Mouse (Mus musculus) embryonic facial prominence, embryonic 10.5 days (tissue): ENCODE results near the gene Asb10. TPM values are rescaled to one million over a fixed set of nuclear protein-coding genes. Genes with fewer than 3 reads are reported as not detected.

Experiments used
- DNase-seq: peaks from one replicate; pipeline ENCODE4 v3.0.0-alpha.2; 2017; ENCODE audit warnings: low spot score
- H3K27ac ChIP-seq: fragments of 300-500 bp; sonication (generic); replicated peaks from 2 replicates; pipeline ENCODE4 v1.5.1; 2016; ENCODE audit warnings: mild to moderate bottlenecking
- H3K27me3 ChIP-seq: fragments of 300-500 bp; sonication (generic); replicated peaks from 2 replicates; pipeline ENCODE4 v1.6.1; 2016; ENCODE audit warnings: low read depth, mild to moderate bottlenecking; ENCODE audit not compliant: poor library complexity, severe bottlenecking
- H3K36me3 ChIP-seq: fragments of 300-500 bp; sonication (generic); replicated peaks from 2 replicates; pipeline ENCODE4 v1.6.1; 2016; ENCODE audit warnings: mild to moderate bottlenecking, moderate library complexity
- H3K4me1 ChIP-seq: fragments of 300-500 bp; sonication (generic); 2 replicates; pipeline ENCODE4 v1.6.1; 2016
- H3K4me3 ChIP-seq: fragments of 300-500 bp; sonication (generic); 2 replicates; pipeline ENCODE4 v1.5.1; 2016; ENCODE audit warnings: mild to moderate bottlenecking, moderate library complexity
- H3K9me3 ChIP-seq: fragments of 300-500 bp; sonication (generic); 2 replicates; pipeline ENCODE4 v1.6.1; 2016; ENCODE audit warnings: mild to moderate bottlenecking
- WGBS: fragments of 180-500 bp; shearing (Covaris S2); methylation state at CpG from one replicate; pipeline ENCODE4 v1.1.7; 2016; 5-methylcytosine and 5-hydroxymethylcytosine counted together
- polyA plus RNA-seq: library from polyadenylated mRNA; unstranded; fragments of >200 nt; fragmentation: Nextera tagmentation; extraction: Ambion mirVana; gene quantifications from 2 replicates; pipeline ENCODE4 v1.2.1, GENCODE M21; 2016

The Asb10 gene
- polyA plus RNA-seq, 1 experiment from 2014 or later, result 0.29 TPM

- 89% methylated on average over 11 of the region's 11 CpGs for WGBS
- H3K4me1 ChIP-seq, result peaks cover 68% of the 10 kb centered on the region
- DNase-seq, result no peak
- no peaks in the 10 kb centered on the region for H3K9me3 ChIP-seq
- H3K36me3 ChIP-seq, result peaks cover 77% of the 10 kb centered on the region
- H3K27me3 ChIP-seq, result peaks cover 33% of the 10 kb centered on the region
- H3K4me3 ChIP-seq, result no peak overlapping the region
- H3K27ac ChIP-seq, result no peak overlapping the region
Measured at GRCm38 (mm10) chr5:24500851-24501250, 39.9 kb downstream of the Asb10 start.

- 70% methylated on average over 10 of the region's 10 CpGs for WGBS
- Histone ChIP-seq H3K4me1 (peaks cover 59% of the 10 kb centered on the region), H3K36me3 (peaks cover 94% of the 10 kb centered on the region), H3K27ac (no peak overlapping the region), H3K27me3 (peaks cover 16% of the 10 kb centered on the region), H3K9me3 (no peaks in the 10 kb centered on the region), H3K4me3 (no peak overlapping the region)
- no peak for DNase-seq
Measured at GRCm38 (mm10) chr5:24499113-24499512, 41.7 kb downstream of the Asb10 start.

DNA sequence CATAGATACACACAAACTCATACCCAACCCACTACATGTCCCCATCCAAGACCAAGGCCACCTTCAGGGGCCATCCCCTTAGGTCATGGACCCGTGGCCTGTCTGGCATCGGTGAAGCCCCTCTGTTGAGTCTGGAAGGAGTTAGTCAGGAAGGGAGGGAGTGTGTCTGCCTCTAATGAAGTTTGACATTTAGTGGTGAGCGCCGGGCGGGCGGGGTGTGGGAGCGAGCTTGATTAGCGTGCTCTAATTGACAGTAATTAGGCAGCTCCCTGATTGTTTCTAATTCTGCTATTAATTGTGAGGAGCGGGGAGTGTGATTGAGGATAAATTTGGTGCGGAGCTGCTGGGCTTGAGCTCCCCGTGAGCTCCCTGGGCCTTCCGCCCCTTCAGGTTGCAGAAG is 43.3 kb downstream of the Asb10 start:
- H3K27ac ChIP-seq, result no peak overlapping the region

DNA sequence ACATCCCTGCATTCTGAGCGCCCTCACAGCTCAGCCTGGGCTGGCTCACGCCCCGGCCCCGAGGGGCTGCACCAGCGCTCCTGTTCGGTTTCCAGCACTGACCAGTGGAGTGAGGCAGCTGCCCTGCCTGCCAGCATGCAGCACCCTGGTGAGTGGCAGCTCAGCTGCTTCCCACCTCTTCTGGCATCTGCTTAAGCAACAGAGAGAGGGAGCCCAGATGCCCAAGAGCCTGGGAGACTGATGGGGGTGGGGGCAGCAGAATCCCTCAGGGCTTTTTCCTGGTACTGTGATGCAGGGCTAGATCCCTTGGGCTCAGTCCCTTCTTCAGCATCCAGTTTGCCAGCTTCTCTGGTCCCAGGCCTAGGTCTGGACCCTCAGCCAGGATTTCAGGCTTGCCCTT is 44.0 kb downstream of the Asb10 start:
- DNase-seq, result no peak

More for the DNA sequence above, 43.3 kb downstream of the Asb10 start:
- DNase-seq, result no peak
- no peak overlapping the region for H3K4me3 ChIP-seq
- H3K27me3 ChIP-seq, result no peaks in the 10 kb centered on the region; the same call in 1 of the 2 replicates
- no peaks in the 10 kb centered on the region for H3K9me3 ChIP-seq
- H3K36me3 ChIP-seq, result peaks cover 100% of the 10 kb centered on the region
- 38% methylated on average over 12 of the region's 12 CpGs for WGBS
- peaks cover 59% of the 10 kb centered on the region for H3K4me1 ChIP-seq

GRCm38 (mm10) chr5:24495019-24495418 is 45.8 kb downstream of the Asb10 start:
- no peak for DNase-seq
- no peak overlapping the region for H3K27ac ChIP-seq
- H3K36me3 ChIP-seq, result peaks cover 100% of the 10 kb centered on the region
- H3K27me3 ChIP-seq, result no peaks in the 10 kb centered on the region
- H3K4me1 ChIP-seq, result peaks cover 47% of the 10 kb centered on the region
- 89% methylated on average over 15 of the region's 15 CpGs for WGBS
- no peaks in the 10 kb centered on the region for H3K9me3 ChIP-seq
- no peak overlapping the region for H3K4me3 ChIP-seq

More for the DNA sequence above, 44.0 kb downstream of the Asb10 start:
- H3K27ac ChIP-seq, result no peak overlapping the region; the same call in 1 of the 2 replicates
- H3K4me3 ChIP-seq, result no peak overlapping the region
- H3K36me3 ChIP-seq, result peaks cover 100% of the 10 kb centered on the region
- H3K9me3 ChIP-seq, result no peaks in the 10 kb centered on the region
- H3K27me3 ChIP-seq, result no peaks in the 10 kb centered on the region
- WGBS, result 43% methylated on average over 6 of the region's 6 CpGs
- H3K4me1 ChIP-seq, result peaks cover 56% of the 10 kb centered on the region

GRCm38 (mm10) chr5:24492546-24493285 is 48.1 kb downstream of the Asb10 start:
- Histone ChIP-seq H3K27ac (no peak overlapping the region), H3K27me3 (no peaks in the 10 kb centered on the region), H3K36me3 (peaks cover 100% of the 10 kb centered on the region), H3K4me3 (no peak overlapping the region), H3K9me3 (no peaks in the 10 kb centered on the region), H3K4me1 (peaks cover 24% of the 10 kb centered on the region)
- DNase-seq, result no peak
- WGBS, result 88% methylated on average over 16 of the region's 16 CpGs

DNA sequence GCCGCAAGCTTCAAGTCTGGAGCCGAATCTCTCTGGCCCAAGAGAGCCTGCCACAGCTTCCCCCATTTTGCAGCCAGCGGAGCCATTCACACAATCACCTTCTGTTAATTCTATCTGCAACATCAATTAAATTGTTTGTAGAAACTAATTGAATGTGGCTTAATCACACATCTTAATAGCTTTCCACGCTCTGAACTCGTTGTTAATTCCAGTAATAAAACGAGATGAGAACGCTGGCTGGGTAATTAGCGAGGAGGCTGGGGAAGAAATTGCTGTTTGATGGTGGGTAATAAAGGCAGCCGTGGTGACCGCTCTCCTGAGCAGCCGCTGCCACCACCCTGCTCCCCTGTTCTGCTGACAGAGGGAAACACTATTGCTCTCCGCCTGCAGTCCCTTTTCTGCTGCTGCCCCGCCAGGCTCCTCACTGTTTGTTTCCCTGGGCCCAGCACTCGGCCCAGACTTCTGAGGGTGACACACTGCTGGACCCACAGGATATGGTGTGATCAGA is 50.3 kb downstream of the Asb10 start:
- Histone ChIP-seq H3K4me1 (peaks cover 14% of the 10 kb centered on the region), H3K27ac (no peak overlapping the region), H3K36me3 (peaks cover 97% of the 10 kb centered on the region), H3K4me3 (no peak overlapping the region), H3K9me3 (no peaks in the 10 kb centered on the region), H3K27me3 (peaks cover 5% of the 10 kb centered on the region)
- no peak for DNase-seq
- WGBS, result 80% methylated on average over 14 of the region's 14 CpGs

DNA sequence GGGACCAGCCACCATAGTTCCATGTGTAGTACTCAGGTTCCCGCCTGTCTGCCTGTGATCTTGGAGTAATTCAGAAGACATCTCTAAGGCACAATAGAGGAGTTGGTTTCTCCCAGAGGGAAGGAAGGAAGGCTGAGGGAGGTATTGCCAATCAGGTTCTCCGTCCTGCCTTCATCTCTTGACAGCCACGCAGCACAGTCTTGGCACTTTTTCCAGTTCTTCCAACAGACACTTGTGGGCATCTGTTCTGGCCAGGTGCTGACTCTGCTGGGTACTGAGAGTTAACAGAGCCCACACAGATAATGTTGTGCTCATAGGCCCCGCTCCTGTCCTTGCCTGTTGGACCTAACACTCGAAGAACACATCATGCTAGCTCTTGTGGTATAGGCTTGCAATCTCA is 54.0 kb downstream of the Asb10 start:
- Histone ChIP-seq H3K27ac (no peak overlapping the region), H3K9me3 (no peaks in the 10 kb centered on the region), H3K4me1 (peaks cover 48% of the 10 kb centered on the region), H3K27me3 (peaks cover 30% of the 10 kb centered on the region), H3K36me3 (peaks cover 94% of the 10 kb centered on the region), H3K4me3 (no peak overlapping the region)
- 86% methylated on average over 5 of the region's 5 CpGs for whole genome bisulfite sequencing
- DNase-seq, result no peak

- DNase-seq, result peak; percentile 91
- Histone ChIP-seq H3K9me3 (no peaks in the 10 kb centered on the region), H3K36me3 (peaks cover 94% of the 10 kb centered on the region), H3K4me3 (no peak overlapping the region), H3K4me1 (peaks cover 54% of the 10 kb centered on the region), H3K27me3 (peaks cover 30% of the 10 kb centered on the region), H3K27ac (no peak overlapping the region)
- WGBS, result 2% methylated on average over 8 of the region's 8 CpGs
Measured at GRCm38 (mm10) chr5:24486097-24486496, 54.7 kb downstream of the Asb10 start.

GRCm38 (mm10) chr5:24484963-24485362 is 55.8 kb downstream of the Asb10 start:
- Histone ChIP-seq H3K4me1 (peaks cover 63% of the 10 kb centered on the region), H3K27me3 (peaks cover 30% of the 10 kb centered on the region), H3K36me3 (peaks cover 94% of the 10 kb centered on the region), H3K27ac (peak overlapping the region; percentile 66), H3K4me3 (peak overlapping the region; percentile 41), H3K9me3 (no peaks in the 10 kb centered on the region)
- DNase-seq, result peak; percentile 50
- 11% methylated on average over 22 of the region's 22 CpGs for WGBS

DNA sequence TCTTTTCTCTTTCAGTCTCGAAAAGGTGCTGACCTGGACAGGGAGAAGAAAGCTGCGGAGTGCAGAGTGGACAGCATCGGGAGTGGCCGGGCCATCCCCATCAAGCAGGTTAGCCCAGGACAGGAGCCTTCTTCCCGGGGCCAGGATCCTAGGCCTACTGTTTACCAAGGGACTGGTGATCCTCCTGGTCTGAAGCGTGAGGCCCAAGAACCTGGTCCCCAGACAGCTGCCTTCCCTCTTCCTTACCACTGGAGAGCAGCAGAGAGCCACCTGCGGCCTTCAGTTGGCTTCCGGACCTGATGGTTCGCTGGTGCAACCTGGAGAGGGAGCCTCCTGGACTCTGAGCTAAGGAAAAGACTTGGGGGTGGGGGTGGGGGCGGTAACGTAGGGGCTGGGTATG is 57.5 kb downstream of the Asb10 start:
- Histone ChIP-seq H3K9me3 (no peaks in the 10 kb centered on the region), H3K36me3 (peaks cover 94% of the 10 kb centered on the region), H3K4me3 (no peak overlapping the region), H3K4me1 (peaks cover 63% of the 10 kb centered on the region), H3K27ac (peak overlapping the region; percentile 68; the same call in 1 of the 2 replicates), H3K27me3 (peaks cover 30% of the 10 kb centered on the region)
- 24% methylated on average over 11 of the region's 11 CpGs for WGBS
- peak; percentile 83 for DNase-seq
